Mouse (Mus musculus) heart, embryonic 16.5 days (tissue): ENCODE measurements at regions not wholly inside any gene's neighbourhood (a gene's known extent, or its start where the extent isn't known, plus 50 kb on each side); places are given as distances from the start of the nearest gene placed in this dataset.

Experiments used
- ATAC-seq: fragments of 200-750 bp; cut with Nextera tagmentation; replicated peaks from 2 replicates; pipeline ENCODE4 v1.8.0; 2017; ENCODE audit warnings: moderate number of reproducible peaks; ENCODE audit not compliant: insufficient read depth, low FRiP score; ENCODE audit errors: extremely low read depth
- H3K27ac ChIP-seq: fragments of 300-500 bp; sonication (generic); 2 replicates; pipeline ENCODE4 v1.5.1; 2014; ENCODE audit warnings: mild to moderate bottlenecking, low read length, control low read depth, moderate library complexity
- H3K27me3 ChIP-seq: fragments of 300-500 bp; sonication (generic); 2 replicates; pipeline ENCODE4 v1.6.1; 2014; ENCODE audit warnings: low read length, mixed read lengths; ENCODE audit not compliant: control insufficient read depth, insufficient read depth
- H3K36me3 ChIP-seq: fragments of 300-500 bp; sonication (generic); 2 replicates; pipeline ENCODE4 v1.6.1; 2014; ENCODE audit not compliant: control insufficient read depth, insufficient read depth
- H3K4me1 ChIP-seq: fragments of 300-500 bp; sonication (generic); 2 replicates; pipeline ENCODE4 v1.6.1; 2014; ENCODE audit warnings: low read length, mixed read lengths; ENCODE audit not compliant: control insufficient read depth, insufficient read depth
- H3K4me2 ChIP-seq: fragments of 300-500 bp; sonication (generic); 2 replicates; pipeline ENCODE4 v1.6.1; 2014; ENCODE audit warnings: low read depth, mild to moderate bottlenecking, control low read depth, low read length
- H3K4me3 ChIP-seq: fragments of 300-500 bp; sonication (generic); 2 replicates; pipeline ENCODE4 v1.5.1; 2014; ENCODE audit warnings: mild to moderate bottlenecking, control low read depth, low read length
- H3K9ac ChIP-seq: fragments of 300-500 bp; sonication (generic); 2 replicates; pipeline ENCODE4 v1.6.1; 2014; ENCODE audit warnings: low read length, control low read depth
- H3K9me3 ChIP-seq: fragments of 300-500 bp; sonication (generic); replicated peaks from 2 replicates; pipeline ENCODE4 v1.6.1; 2016; ENCODE audit warnings: low read length; ENCODE audit not compliant: control insufficient read depth
- WGBS: fragments of 180-500 bp; shearing (Covaris S2); extraction: QIAGEN DNeasy Blood & Tissue Kit; methylation state at CpG from one replicate; pipeline ENCODE4 v1.1.7; 2014; 5-methylcytosine and 5-hydroxymethylcytosine counted together

- 36% methylated on average over 3 of the region's 3 CpGs for WGBS
- H3K27ac ChIP-seq, result no peak overlapping the region
Measured at GRCm38 (mm10) chr3:148640680-148641101, 349.7 kb downstream of the Adgrl2 start.

GRCm38 (mm10) chr3:148635101-148635500, 355.3 kb downstream of the Adgrl2 start:
- Histone ChIP-seq H3K9ac (no peak overlapping the region), H3K27ac (peak overlapping the region; percentile 81), H3K9me3 (0 out of 2 replicates have a peak, but pooled peaks cover 2% of the 10 kb centered on the region), H3K4me2 (no peak overlapping the region), H3K4me3 (no peak overlapping the region), H3K27me3 (no peaks in the 10 kb centered on the region), H3K4me1 (peaks cover 6% of the 10 kb centered on the region; the same call in 1 of the 2 replicates), H3K36me3 (no peaks in the 10 kb centered on the region)
- WGBS, result 41% methylated on average over 4 of the region's 4 CpGs
- peak; percentile 88 for ATAC-seq

More at GRCm38 (mm10) chr3:148640680-148641101, 349.7 kb downstream of the Adgrl2 start:
- Histone ChIP-seq H3K4me3 (no peak overlapping the region), H3K9me3 (0 out of 2 replicates have a peak, but pooled peaks cover 2% of the 10 kb centered on the region), H3K36me3 (no peaks in the 10 kb centered on the region), H3K4me1 (no peaks in the 10 kb centered on the region), H3K27me3 (no peaks in the 10 kb centered on the region), H3K9ac (no peak overlapping the region), H3K4me2 (no peak overlapping the region)
- peak; percentile 55; the same call in 1 of the 2 replicates for ATAC-seq

GRCm38 (mm10) chr3:148634352-148634751, 356.0 kb downstream of the Adgrl2 start:
- Histone ChIP-seq H3K27me3 (no peaks in the 10 kb centered on the region), H3K27ac (no peak overlapping the region)
- WGBS, result 26% methylated on average over 3 of the region's 3 CpGs

GRCm38 (mm10) chr3:148633291-148633690, 357.1 kb downstream of the Adgrl2 start:
- H3K4me1 ChIP-seq, result peaks cover 6% of the 10 kb centered on the region; the same call in 1 of the 2 replicates
- no peak overlapping the region for H3K4me3 ChIP-seq
- no peaks in the 10 kb centered on the region for H3K27me3 ChIP-seq
- 92% methylated on average over 6 of the region's 6 CpGs for WGBS
- no peak overlapping the region for H3K9ac ChIP-seq
- no peaks in the 10 kb centered on the region for H3K9me3 ChIP-seq
- H3K27ac ChIP-seq, result no peak overlapping the region
- H3K36me3 ChIP-seq, result no peaks in the 10 kb centered on the region
- H3K4me2 ChIP-seq, result no peak overlapping the region
- no peak for ATAC-seq

More at GRCm38 (mm10) chr3:148634352-148634751, 356.0 kb downstream of the Adgrl2 start:
- H3K9ac ChIP-seq, result no peak overlapping the region
- no peak overlapping the region for H3K4me2 ChIP-seq
- H3K4me1 ChIP-seq, result peaks cover 6% of the 10 kb centered on the region; the same call in 1 of the 2 replicates
- ATAC-seq, result no peak
- no peak overlapping the region for H3K4me3 ChIP-seq
- H3K9me3 ChIP-seq, result no peaks in the 10 kb centered on the region
- no peaks in the 10 kb centered on the region for H3K36me3 ChIP-seq

- Histone ChIP-seq H3K27ac (no peak overlapping the region), H3K4me1 (peaks cover 6% of the 10 kb centered on the region; the same call in 1 of the 2 replicates), H3K27me3 (no peaks in the 10 kb centered on the region), H3K9ac (no peak overlapping the region), H3K9me3 (no peaks in the 10 kb centered on the region), H3K4me2 (no peak overlapping the region), H3K4me3 (no peak overlapping the region), H3K36me3 (no peaks in the 10 kb centered on the region)
- no peak for ATAC-seq
- 84% methylated on average over 2 of the region's 2 CpGs for WGBS
Measured at GRCm38 (mm10) chr3:148632449-148632848, 357.9 kb downstream of the Adgrl2 start.

GRCm38 (mm10) chr3:148631415-148632192, 358.8 kb downstream of the Adgrl2 start:
- ATAC-seq, result no peak
- H3K4me2 ChIP-seq, result no peak overlapping the region
- 68% methylated on average over 18 of the region's 18 CpGs for WGBS

GRCm38 (mm10) chr3:148630865-148631264, 359.5 kb downstream of the Adgrl2 start:
- Histone ChIP-seq H3K36me3 (no peaks in the 10 kb centered on the region), H3K4me3 (no peak overlapping the region), H3K27ac (no peak overlapping the region), H3K9ac (no peak overlapping the region), H3K4me2 (no peak overlapping the region), H3K9me3 (no peaks in the 10 kb centered on the region), H3K27me3 (no peaks in the 10 kb centered on the region), H3K4me1 (peaks cover 6% of the 10 kb centered on the region; the same call in 1 of the 2 replicates)
- WGBS, result 72% methylated on average over 7 of the region's 7 CpGs
- no peak for ATAC-seq

More at GRCm38 (mm10) chr3:148631415-148632192, 358.8 kb downstream of the Adgrl2 start:
- Histone ChIP-seq H3K9me3 (no peaks in the 10 kb centered on the region), H3K36me3 (no peaks in the 10 kb centered on the region), H3K9ac (no peak overlapping the region), H3K27me3 (no peaks in the 10 kb centered on the region), H3K27ac (no peak overlapping the region), H3K4me1 (peaks cover 6% of the 10 kb centered on the region; the same call in 1 of the 2 replicates), H3K4me3 (no peak overlapping the region)

- Histone ChIP-seq H3K27ac (no peak overlapping the region), H3K27me3 (no peaks in the 10 kb centered on the region)
- WGBS, result 77% methylated on average over 9 of the region's 9 CpGs
Measured at GRCm38 (mm10) chr3:148614971-148615671, 375.2 kb downstream of the Adgrl2 start.

GRCm38 (mm10) chr3:148613443-148613842, 376.9 kb downstream of the Adgrl2 start:
- no peaks in the 10 kb centered on the region for H3K4me1 ChIP-seq
- no peak overlapping the region for H3K4me2 ChIP-seq
- no peak overlapping the region for H3K9ac ChIP-seq
- H3K27ac ChIP-seq, result no peak overlapping the region
- ATAC-seq, result no peak
- 76% methylated on average over 3 of the region's 3 CpGs for WGBS
- H3K9me3 ChIP-seq, result peaks cover 3% of the 10 kb centered on the region
- H3K36me3 ChIP-seq, result no peaks in the 10 kb centered on the region
- H3K4me3 ChIP-seq, result no peak overlapping the region
- H3K27me3 ChIP-seq, result no peaks in the 10 kb centered on the region

More at GRCm38 (mm10) chr3:148614971-148615671, 375.2 kb downstream of the Adgrl2 start:
- H3K9me3 ChIP-seq, result peaks cover 3% of the 10 kb centered on the region
- H3K4me2 ChIP-seq, result no peak overlapping the region
- no peaks in the 10 kb centered on the region for H3K36me3 ChIP-seq
- H3K4me3 ChIP-seq, result no peak overlapping the region
- no peak overlapping the region for H3K9ac ChIP-seq
- no peak for ATAC-seq
- H3K4me1 ChIP-seq, result no peaks in the 10 kb centered on the region
